Mouse (Mus musculus): ENCODE data around the gene Atp8b5.

Gene Atp8b5

GRCm38 (mm10) chr4:43327118-43327517 lies 60.2 kb downstream of the Atp8b5 start:
- DNase-seq: no peak

GRCm38 (mm10) chr4:43334771-43335170 lies 67.8 kb downstream of the Atp8b5 start:
- DNase-seq: no peak

- DNase-seq: no peak
Measured at GRCm38 (mm10) chr4:43336176-43336575, 69.2 kb downstream of the Atp8b5 start.

- peak; percentile 56 for DNase-seq
Measured at GRCm38 (mm10) chr4:43340096-43340804, 73.3 kb downstream of the Atp8b5 start.

- no peak for DNase-seq
Measured at GRCm38 (mm10) chr4:43341276-43341891, 74.4 kb downstream of the Atp8b5 start.

GRCm38 (mm10) chr4:43342443-43342842 lies 75.5 kb downstream of the Atp8b5 start:
- no peak for DNase-seq

GRCm38 (mm10) chr4:43344932-43345331 lies 78.0 kb downstream of the Atp8b5 start:
- DNase-seq: no peak

GRCm38 (mm10) chr4:43349206-43349605 lies 82.2 kb downstream of the Atp8b5 start:
- no peak for DNase-seq

GRCm38 (mm10) chr4:43350038-43350560 lies 83.1 kb downstream of the Atp8b5 start:
- DNase-seq: peak; percentile 23

GRCm38 (mm10) chr4:43353662-43354061 lies 86.7 kb downstream of the Atp8b5 start:
- DNase-seq: no peak

GRCm38 (mm10) chr4:43364914-43365560 lies 98.1 kb downstream of the Atp8b5 start:
- no peak for DNase-seq

- DNase-seq: no peak
Measured at GRCm38 (mm10) chr4:43367295-43367694, 100.3 kb downstream of the Atp8b5 start.

GRCm38 (mm10) chr4:43367787-43368186 lies 100.8 kb downstream of the Atp8b5 start:
- DNase-seq: no peak

- DNase-seq: no peak
Measured at GRCm38 (mm10) chr4:43371406-43371805, 104.4 kb downstream of the Atp8b5 start.

- DNase-seq: peak; percentile 59
Measured at GRCm38 (mm10) chr4:43372155-43372554, 105.2 kb downstream of the Atp8b5 start.

- no peak for DNase-seq
Measured at GRCm38 (mm10) chr4:43374266-43374665, 107.3 kb downstream of the Atp8b5 start.

GRCm38 (mm10) chr4:43379601-43380000 lies 112.6 kb downstream of the Atp8b5 start:
- no peak for DNase-seq

GRCm38 (mm10) chr4:43380951-43381350 lies 114.0 kb downstream of the Atp8b5 start:
- DNase-seq: no peak

GRCm38 (mm10) chr4:43381408-43382154 lies 114.6 kb downstream of the Atp8b5 start, which contains the start of gene Rusc2:
TSS of gene Rusc2 (plus strand) at chr4:43381979.
- DNase-seq: peak; percentile 92

- DNase-seq: no peak
Measured at GRCm38 (mm10) chr4:43382155-43383020, 115.4 kb downstream of the Atp8b5 start.

- peak; percentile 64 for DNase-seq
Measured at GRCm38 (mm10) chr4:43383246-43384082, 116.5 kb downstream of the Atp8b5 start.

Measured in lung, postnatal 36 days (tissue).